Mouse (Mus musculus) skeletal muscle tissue, postnatal 0 days (tissue): ENCODE measurements around the gene Asb13. TPM values are rescaled to one million over a fixed set of nuclear protein-coding genes. Genes with fewer than 3 reads are reported as not detected.

ENCODE experiments used
- polyA plus RNA-seq: library from polyadenylated mRNA; unstranded; fragments of >200 nt; fragmentation: Nextera tagmentation; extraction: Ambion mirVana; gene quantifications from 2 replicates; pipeline ENCODE4 v1.2.1, GENCODE M21; 2015

The Asb13 gene
- 4.4 and 5.2 TPM in 2 replicates for polyA plus RNA-seq

GRCm38 (mm10) chr13:3633895-3634811 lies at the start of gene Asb13:
Gene Asb13, plus strand, starts transcription at chr13:3634032.

DNA sequence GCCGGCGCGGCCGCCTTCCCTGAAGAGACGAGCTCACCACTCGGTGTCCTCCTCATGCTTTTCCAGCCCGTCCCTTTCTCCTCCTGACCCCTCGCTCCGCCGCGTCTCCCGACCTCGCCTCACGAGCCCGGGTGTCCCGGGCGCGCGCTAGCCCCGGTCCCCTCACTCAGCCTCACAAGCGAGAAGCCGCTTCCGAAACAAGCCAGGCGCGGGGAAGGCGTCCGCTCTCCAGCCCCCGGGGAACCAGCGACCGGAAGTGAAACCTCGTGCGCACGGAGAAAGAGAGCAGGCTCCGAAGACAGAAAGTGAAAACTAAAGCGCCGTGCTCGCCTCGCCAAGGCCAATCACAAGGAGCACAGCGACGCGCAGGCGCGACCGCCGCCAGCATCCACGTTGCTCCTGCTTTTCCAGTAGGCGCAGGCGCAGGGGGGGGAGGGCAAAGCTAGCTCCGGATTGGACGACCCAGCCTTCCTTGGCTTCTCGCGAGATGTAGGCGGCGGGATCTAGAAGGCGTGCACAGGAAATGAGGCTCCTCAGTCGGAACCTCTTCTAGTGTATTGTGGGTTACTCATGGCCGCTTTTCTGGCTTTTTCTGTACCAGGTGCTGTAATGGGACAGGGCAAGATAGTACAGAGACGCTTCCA lies 22.9 kb upstream of the Asb13 start, which contains the start of gene Fam208b:
TSS of gene Fam208b (minus strand) at position 314 of the 644 bp plus-strand sequence.

Other genes with a start within 250 kb of the Asb13 start
- gene Gdi2, start 96.0 kb upstream of the Asb13 start, polyA plus RNA-seq: 220 and 240 TPM in 2 replicates
- 3.7 and 4.8 TPM in 2 replicates for gene Fam208b, start 22.9 kb upstream of the Asb13 start, polyA plus RNA-seq
- 0.23 and 2.0 TPM in 2 replicates for gene Calml3, start 170.3 kb downstream of the Asb13 start, polyA plus RNA-seq
- gene Calm4, start 203.7 kb downstream of the Asb13 start, polyA plus RNA-seq: 125 TPM in 1 of 2 replicates, not detected in the other
- gene Calm5, start 220.1 kb downstream of the Asb13 start, polyA plus RNA-seq: 1.8 TPM in 1 of 2 replicates, not detected in the other